Mouse (Mus musculus) neutrophil, adult 5-6 weeks (primary cell): ENCODE results near the gene Limk1. TPM values are rescaled to one million over a fixed set of nuclear protein-coding genes. Genes with fewer than 3 reads are reported as not detected.

ENCODE experiments used
- total RNA-seq: library from RNA; stranded (forward); fragments of 200-1000 nt; gene quantifications from 2 replicates; pipeline ENCODE4 v1.2.3, GENCODE M21; 2017

Limk1 gene
- total RNA-seq, 1 experiment from 2014 or later, result 5.4 TPM

Other genes starting within 250 kb of the Limk1 start
- gene Gtf2ird1, start 231.9 kb downstream of the Limk1 start, total RNA-seq, result not detected in 2 replicates
- 10.4 and 28.0 TPM in 2 replicates for gene Clip2, start 136.2 kb downstream of the Limk1 start, total RNA-seq
- gene Syna, start 128.4 kb downstream of the Limk1 start, total RNA-seq, result not detected in 2 replicates
- gene Rfc2, start 107.2 kb downstream of the Limk1 start, total RNA-seq, result 70.5 and 76.5 TPM in 2 replicates
- gene Lat2, start 73.6 kb downstream of the Limk1 start, total RNA-seq, result 170 and 179 TPM in 2 replicates
- gene Eif4h, start 49.1 kb downstream of the Limk1 start, total RNA-seq, result 196 and 215 TPM in 2 replicates
- gene Eln, start 58.7 kb upstream of the Limk1 start, total RNA-seq, result not detected in 2 replicates
- gene Tmem270, start 218.1 kb upstream of the Limk1 start, total RNA-seq, result not detected in 2 replicates
- gene Cldn13, start 226.9 kb upstream of the Limk1 start, total RNA-seq, result not detected in 2 replicates
- gene Mettl27, start 243.8 kb upstream of the Limk1 start, total RNA-seq, result 0.86 and 2.2 TPM in 2 replicates